Mouse (Mus musculus) liver, adult 2 months (tissue): ENCODE measurements around the gene Amigo3.

ENCODE experiments used
- CTCF ChIP-seq: fragments of 200-500 bp; IDR thresholded peaks from 2 replicates; pipeline ENCODE4 v1.5.1; 2011; ENCODE audit warnings: low read depth, low read length, control low read depth
- POLR2A ChIP-seq: fragments of 200-500 bp; IDR thresholded peaks from 2 replicates; pipeline ENCODE4 v1.6.1; 2011; ENCODE audit warnings: low read length, control low read depth; ENCODE audit not compliant: insufficient read depth; ENCODE audit errors: extremely low read depth

DNA sequence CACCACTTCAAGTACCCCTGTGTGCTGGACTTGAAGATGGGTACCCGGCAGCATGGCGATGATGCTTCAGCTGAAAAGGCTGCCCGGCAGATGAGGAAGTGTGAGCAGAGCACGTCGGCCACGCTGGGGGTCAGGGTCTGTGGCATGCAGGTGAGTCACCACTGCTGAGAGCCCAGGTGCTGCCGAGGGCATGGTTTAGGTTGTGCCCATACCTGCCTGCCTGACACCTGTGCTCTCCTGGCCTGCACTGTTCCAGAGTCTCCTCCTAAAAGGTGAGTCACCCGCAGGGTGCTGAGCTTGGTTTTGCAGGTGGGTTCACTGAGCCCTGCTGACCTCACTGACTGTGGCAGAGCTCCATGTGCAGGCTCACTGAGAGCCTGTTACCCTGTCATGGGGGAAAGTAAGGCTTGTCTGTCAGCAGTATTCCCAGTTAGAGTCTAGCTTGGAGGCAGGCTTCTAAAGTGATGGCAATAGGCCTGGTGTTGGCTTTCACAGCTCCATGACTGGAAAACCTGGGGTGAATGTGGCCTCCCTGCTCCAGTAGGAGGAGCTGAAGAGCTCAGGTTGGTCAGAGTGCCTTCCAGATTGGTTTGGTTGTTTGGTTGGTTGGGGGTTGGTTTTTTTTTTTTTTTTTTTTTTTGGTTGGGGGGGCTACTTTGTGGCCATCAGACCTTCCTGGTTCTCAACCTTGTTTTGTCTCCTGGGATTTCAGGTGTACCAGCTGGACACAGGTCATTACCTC lies 8.0 kb upstream of the Amigo3 start:
- TF ChIP-seq CTCF (peak; percentile 33; the same call in 1 of the 2 replicates), POLR2A (no peak)
